Mouse (Mus musculus) limb, embryonic 14.5 days (tissue): ENCODE measurements around the gene a. TPM values are rescaled to one million over a fixed set of nuclear protein-coding genes. Genes with fewer than 3 reads are reported as not detected.
A peak's percentile ranks its signal among the peaks of the same experiment; 100 is the strongest.

ENCODE experiments used
- ATAC-seq: fragments of 200-750 bp; cut with Nextera tagmentation; 2 replicates; pipeline ENCODE4 v1.8.0; 2017; ENCODE audit warnings: low read depth, moderate number of reproducible peaks, moderate TSS enrichment; ENCODE audit not compliant: low FRiP score
- DNase-seq: peaks from one replicate; pipeline ENCODE4 v3.0.0-alpha.2; 2015; ENCODE audit warnings: low spot score
- H3K27ac ChIP-seq: fragments of 300-500 bp; sonication (generic); replicated peaks from 2 replicates; pipeline ENCODE4 v1.5.1; 2014; ENCODE audit warnings: low read depth, mild to moderate bottlenecking, low read length, moderate library complexity, mixed read lengths
- H3K27me3 ChIP-seq: fragments of 300-500 bp; sonication (generic); 2 replicates; pipeline ENCODE4 v1.6.1; 2014; ENCODE audit warnings: low read length, mixed read lengths; ENCODE audit not compliant: control insufficient read depth, insufficient read depth
- H3K36me3 ChIP-seq: fragments of 300-500 bp; sonication (generic); 2 replicates; pipeline ENCODE4 v1.6.1; 2014; ENCODE audit warnings: mild to moderate bottlenecking, low read length, moderate library complexity, mixed read lengths; ENCODE audit not compliant: control insufficient read depth, insufficient read depth
- H3K4me1 ChIP-seq: fragments of 300-500 bp; sonication (generic); 2 replicates; pipeline ENCODE4 v1.6.1; 2014; ENCODE audit warnings: antibody characterized with exemption, low read length, mixed read lengths; ENCODE audit not compliant: control insufficient read depth, insufficient read depth
- H3K4me2 ChIP-seq: fragments of 300-500 bp; sonication (generic); replicated peaks from 2 replicates; pipeline ENCODE4 v1.6.1; 2014; ENCODE audit warnings: low read depth, mild to moderate bottlenecking, low read length, moderate library complexity; ENCODE audit not compliant: severe bottlenecking
- H3K4me3 ChIP-seq: fragments of 300-500 bp; sonication (generic); replicated peaks from 2 replicates; pipeline ENCODE4 v1.5.1; 2014; ENCODE audit warnings: low read length
- H3K9ac ChIP-seq: fragments of 300-500 bp; sonication (generic); 2 replicates; pipeline ENCODE4 v1.6.1; 2014; ENCODE audit warnings: mild to moderate bottlenecking, low read depth, low read length, moderate library complexity; ENCODE audit not compliant: severe bottlenecking
- H3K9me3 ChIP-seq: fragments of 300-500 bp; sonication (generic); 2 replicates; pipeline ENCODE4 v1.6.1; 2016; ENCODE audit warnings: low read length; ENCODE audit not compliant: control insufficient read depth
- POLR2A ChIP-seq: fragments of 200-500 bp; IDR thresholded peaks from 2 replicates; pipeline ENCODE4 v1.8.0; 2012; ENCODE audit warnings: inconsistent platforms, mild to moderate bottlenecking, moderate library complexity, borderline replicate concordance; ENCODE audit not compliant: insufficient read depth, insufficient read length; ENCODE audit errors: extremely low read depth
- WGBS: fragments of 180-500 bp; shearing (Covaris S2); extraction: QIAGEN DNeasy Blood & Tissue Kit; methylation state at CpG from one replicate; pipeline ENCODE4 v1.1.7; 2014; 5-methylcytosine and 5-hydroxymethylcytosine counted together
- polyA plus RNA-seq, 2 experiments: library from polyadenylated mRNA; depleted of rRNA in 1 of 2; stranded (reverse) in 1 of 2; unstranded in 1 of 2; fragments of >200 nt; fragmentation: Nextera tagmentation in 1 of 2; extraction: Ambion mirVana in 1 of 2; gene quantifications; 2 replicates each; pipeline versions ENCODE4 v1.2.1 to v1.2.3; 2012 to 2014

a gene
- polyA plus RNA-seq, 2 experiments = 19.9 to 54.5 TPM

DNA sequence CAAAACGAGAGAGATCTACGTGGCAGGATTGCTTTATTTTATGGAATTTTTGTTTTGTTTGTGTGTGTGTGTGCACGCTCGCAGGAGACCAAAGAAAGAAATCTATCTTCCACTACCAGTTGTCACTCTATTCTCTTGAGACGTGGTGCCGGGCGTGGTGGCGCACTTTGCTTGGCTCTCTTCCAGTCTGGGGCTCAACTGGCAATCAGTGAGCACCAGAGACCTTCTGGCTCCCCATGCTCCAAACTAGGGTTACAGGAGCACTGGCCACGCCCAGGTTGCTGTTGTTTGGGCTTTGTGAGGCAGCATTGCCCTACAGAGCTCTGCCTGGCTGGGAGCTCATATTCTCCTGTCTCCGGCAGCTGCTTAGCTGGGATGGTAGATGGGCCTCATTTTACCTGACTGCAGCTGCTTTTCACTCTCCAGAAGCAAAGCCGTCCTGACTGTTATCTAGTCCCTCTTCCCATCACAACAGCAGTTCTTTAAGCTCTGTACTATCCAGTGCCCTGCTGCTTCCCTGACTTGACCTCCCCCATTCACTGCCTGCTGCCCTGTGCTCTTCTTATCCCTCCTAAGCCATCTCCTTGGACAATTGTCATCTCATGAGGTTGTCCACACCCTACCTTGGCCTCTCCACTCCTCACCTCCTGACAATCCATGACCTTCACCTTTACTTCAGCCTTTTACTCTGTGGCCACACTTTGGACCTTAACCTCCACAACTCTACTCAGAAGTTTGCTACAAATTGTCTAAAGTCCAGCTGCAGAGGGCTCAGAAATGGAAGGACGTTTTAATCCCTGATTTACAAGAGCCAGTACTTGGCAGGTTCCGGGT lies 299.9 kb downstream of the a start:
- ATAC-seq = no peak; the same call in 1 of the 2 replicates
- Histone ChIP-seq H3K4me2 (no peak overlapping the region), H3K4me1 (no peaks in the 10 kb centered on the region), H3K27ac (no peak overlapping the region), H3K9me3 (no peaks in the 10 kb centered on the region), H3K4me3 (no peak overlapping the region), H3K36me3 (no peaks in the 10 kb centered on the region), H3K27me3 (no peaks in the 10 kb centered on the region), H3K9ac (no peak overlapping the region)
- no peak for TF ChIP-seq POLR2A
- peak; percentile 16 for DNase-seq
- WGBS = 63% methylated on average over 13 of the region's 13 CpGs

DNA sequence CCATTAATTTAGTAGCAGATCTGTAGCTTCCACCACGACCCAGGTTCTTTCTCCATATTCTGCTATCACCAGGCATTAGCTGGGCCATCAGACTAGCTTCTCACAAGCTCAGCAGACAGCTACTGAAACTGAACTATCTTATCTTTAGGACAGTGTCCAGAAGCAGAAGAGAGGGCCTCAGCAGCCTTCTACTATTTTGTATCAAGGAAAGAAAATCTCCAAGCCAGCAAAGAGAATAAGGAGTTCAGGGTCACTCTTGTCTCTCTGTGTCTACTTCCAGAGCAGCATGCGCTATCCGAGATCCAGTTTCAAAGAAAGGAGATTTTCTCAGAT lies 300.5 kb downstream of the a start:
- H3K9ac ChIP-seq = no peak overlapping the region
- H3K4me3 ChIP-seq = no peak overlapping the region
- H3K4me1 ChIP-seq = no peaks in the 10 kb centered on the region
- no peaks in the 10 kb centered on the region for H3K27me3 ChIP-seq
- no peak overlapping the region for H3K4me2 ChIP-seq
- H3K27ac ChIP-seq = no peak overlapping the region
- 79% methylated on average over 3 of the region's 3 CpGs for WGBS
- H3K9me3 ChIP-seq = no peaks in the 10 kb centered on the region
- no peaks in the 10 kb centered on the region for H3K36me3 ChIP-seq
- DNase-seq = no peak
- no peak for TF ChIP-seq POLR2A
- no peak for ATAC-seq

DNA sequence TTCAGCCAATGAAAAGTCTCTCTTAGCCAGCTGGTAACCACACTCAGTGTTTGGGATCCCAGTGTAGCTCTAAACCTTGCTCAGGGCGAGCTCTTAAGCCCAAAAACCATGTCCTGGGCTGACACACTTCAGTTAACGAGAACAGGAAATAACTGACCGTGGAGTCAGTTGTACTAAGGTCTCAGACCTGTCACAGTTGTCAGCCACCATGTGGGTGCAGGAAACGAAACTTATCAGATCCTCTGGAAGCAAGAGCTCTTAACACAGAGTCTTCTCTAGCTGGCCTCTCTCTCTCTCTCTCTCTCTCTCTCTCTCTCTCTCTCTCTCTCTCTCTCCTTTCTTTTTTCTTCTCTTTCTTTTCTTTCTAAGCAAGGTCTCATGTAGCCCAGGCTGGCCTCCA lies 302.2 kb downstream of the a start:
- WGBS = 34% methylated on average over 4 of the region's 4 CpGs
- no peak for DNase-seq
- H3K4me2 ChIP-seq = no peak overlapping the region

DNA sequence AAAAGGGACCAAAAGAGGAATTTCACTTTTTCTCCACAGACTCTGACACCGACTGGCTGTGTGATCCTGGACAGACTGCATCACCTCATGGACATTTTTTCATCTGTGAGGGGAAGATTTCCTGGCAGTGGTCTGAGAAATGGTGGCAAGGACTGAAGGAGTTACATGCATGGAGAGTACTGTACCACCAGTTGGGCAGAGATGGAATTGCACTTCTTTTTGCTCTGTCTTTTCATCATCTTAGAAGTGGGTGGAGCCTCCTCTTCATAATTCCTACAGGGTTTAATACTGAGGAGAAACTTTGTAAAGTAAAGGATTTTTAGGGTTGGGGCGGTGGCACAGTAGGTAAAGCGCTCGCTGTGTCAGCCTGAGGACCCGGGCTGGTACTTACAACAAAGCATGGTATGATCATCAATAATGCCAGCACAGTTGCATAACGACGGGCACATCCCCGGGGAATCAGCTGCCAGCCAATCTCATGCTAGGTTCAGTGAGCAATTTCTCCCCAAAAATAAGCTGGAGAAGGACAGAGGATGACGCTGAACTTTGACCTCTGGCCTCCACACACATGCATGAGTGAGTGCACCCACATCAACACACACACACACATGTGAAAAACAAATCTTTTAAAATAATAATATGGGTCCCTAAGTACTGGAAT lies 307.6 kb downstream of the a start:
- Histone ChIP-seq H3K4me3 (no peak overlapping the region), H3K4me1 (no peaks in the 10 kb centered on the region), H3K36me3 (no peaks in the 10 kb centered on the region), H3K4me2 (no peak overlapping the region), H3K27me3 (no peaks in the 10 kb centered on the region), H3K27ac (no peak overlapping the region), H3K9me3 (no peaks in the 10 kb centered on the region), H3K9ac (no peak overlapping the region)
- TF ChIP-seq POLR2A = no peak
- DNase-seq (no peak), ATAC-seq (no peak)
- WGBS = 85% methylated on average over 9 of the region's 9 CpGs

More for the DNA sequence above, 302.2 kb downstream of the a start:
- TF ChIP-seq POLR2A = no peak
- Histone ChIP-seq H3K36me3 (no peaks in the 10 kb centered on the region), H3K27ac (no peak overlapping the region), H3K4me1 (no peaks in the 10 kb centered on the region), H3K9me3 (no peaks in the 10 kb centered on the region), H3K27me3 (no peaks in the 10 kb centered on the region), H3K9ac (no peak overlapping the region), H3K4me3 (no peak overlapping the region)
- ATAC-seq = no peak

DNA sequence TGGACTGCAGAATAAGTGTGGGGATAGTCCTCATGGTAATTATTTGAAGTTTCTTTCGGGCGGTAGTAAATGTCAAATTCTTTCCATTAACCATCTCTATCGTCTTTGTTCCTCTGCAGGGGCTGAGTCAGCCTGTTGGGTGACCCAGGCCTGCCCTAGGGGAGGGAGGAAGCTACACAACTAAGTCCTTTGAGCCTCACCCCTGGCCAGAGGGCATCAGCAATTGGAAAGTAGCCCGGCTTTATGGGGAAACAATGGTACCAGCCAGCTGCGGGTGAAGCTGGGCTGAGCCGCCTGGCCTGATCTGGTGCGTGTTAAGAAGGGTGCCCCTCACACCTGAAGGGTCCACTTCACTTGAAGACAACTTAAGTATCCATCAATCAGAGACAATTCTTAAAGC lies 308.2 kb downstream of the a start:
- Histone ChIP-seq H3K4me2 (no peak overlapping the region), H3K9me3 (no peaks in the 10 kb centered on the region), H3K27me3 (no peaks in the 10 kb centered on the region), H3K36me3 (no peaks in the 10 kb centered on the region), H3K27ac (no peak overlapping the region), H3K4me3 (no peak overlapping the region), H3K9ac (no peak overlapping the region), H3K4me1 (no peaks in the 10 kb centered on the region)
- no peak for TF ChIP-seq POLR2A
- 76% methylated on average over 7 of the region's 7 CpGs for WGBS
- no peak for ATAC-seq
- DNase-seq = no peak
